Mouse (Mus musculus): ENCODE data around the gene Bub1b.

- TF ChIP-seq CTCF (IDR thresholded peaks at IDR 0.05; ENCODE audit: low read depth): no peak
- no peak for TF ChIP-seq EP300 (optimal IDR thresholded peaks at IDR 0.05)
These were observed 6.9 kb upstream of the Bub1b start for GRCm38 (mm10) chr2:118591083-118591482.

All from stomach, postnatal 0 days (tissue).